Mouse (Mus musculus) G1E (cell line): ENCODE results near the gene Tns2. TPM values are rescaled to one million over a fixed set of nuclear protein-coding genes. Genes with fewer than 3 reads are reported as not detected.

Source experiments
- ATAC-seq: 2 replicates; pipeline ENCODE4 v1.8.0; 2016; ENCODE audit warnings: mild to moderate bottlenecking; ENCODE audit not compliant: insufficient number of reproducible peaks, poor library complexity, low FRiP score, severe bottlenecking; ENCODE audit errors: extremely low read depth
- DNase-seq: peaks from one replicate; pipeline ENCODE4 v3.0.0; 2012; ENCODE audit warnings: low spot score
- H3K27me3 ChIP-seq: 2 replicates; pipeline ENCODE4 v1.6.1; 2012; ENCODE audit warnings: mild to moderate bottlenecking, low read length, inconsistent platforms; ENCODE audit not compliant: insufficient read depth
- H3K36me3 ChIP-seq: replicated peaks from 2 replicates; pipeline ENCODE3; 2012; ENCODE audit warnings: mild to moderate bottlenecking, inconsistent platforms
- H3K4me1 ChIP-seq: 2 replicates; pipeline ENCODE4 v1.6.1; 2012; ENCODE audit warnings: low read depth, low read length, inconsistent platforms, mixed read lengths; ENCODE audit not compliant: insufficient read depth
- H3K4me3 ChIP-seq: 2 replicates; pipeline ENCODE4 v1.5.1; 2012; ENCODE audit warnings: low read depth, mild to moderate bottlenecking, inconsistent platforms, low read length, moderate library complexity, mixed read lengths
- H3K9me3 ChIP-seq: replicated peaks from 2 replicates; pipeline ENCODE4 v1.6.1; 2012; ENCODE audit warnings: inconsistent platforms
- CTCF ChIP-seq: IDR thresholded peaks from 2 replicates; pipeline ENCODE4 v1.5.1; 2012; ENCODE audit warnings: low read depth, low read length, inconsistent platforms, mixed read lengths
- GATA1 ChIP-seq: IDR thresholded peaks from 2 replicates; pipeline ENCODE4 v1.6.1; 2012; ENCODE audit warnings: borderline replicate concordance, low read length, inconsistent platforms, mixed read lengths
- GATA2 ChIP-seq: IDR thresholded peaks from 2 replicates; pipeline ENCODE4 v1.6.1; 2012; ENCODE audit warnings: low read depth, low read length, inconsistent platforms, borderline replicate concordance
- POLR2AphosphoS5 ChIP-seq: IDR thresholded peaks from 2 replicates; pipeline ENCODE4 v1.6.1; 2012; ENCODE audit warnings: low read depth, low read length, inconsistent platforms; ENCODE audit not compliant: insufficient replicate concordance
- TAL1 ChIP-seq: conservative IDR thresholded peaks from 2 replicates; pipeline ENCODE4 v1.6.1; 2012; ENCODE audit warnings: low read depth, low read length, inconsistent platforms, mixed read lengths
- polyA plus RNA-seq: library from polyadenylated mRNA; stranded (reverse); fragments of >175 nt; gene quantifications from 2 replicates; pipeline ENCODE4 v1.2.3, GENCODE M21; 2012
- total RNA-seq, 2 experiments: library from RNA; stranded (forward) in 1 of 2; stranded (reverse) in 1 of 2; fragments of 200-1000 nt in 1 of 2; fragments of >200 nt in 1 of 2; fragmentation: Nextera tagmentation in 1 of 2; gene quantifications; 2 replicates each; pipeline ENCODE4 v1.2.3; 2014 to 2017

The Tns2 gene
- total and polyA plus RNA-seq, 3 experiments: 0.55 to 2.3 TPM; not detected in 1

DNA sequence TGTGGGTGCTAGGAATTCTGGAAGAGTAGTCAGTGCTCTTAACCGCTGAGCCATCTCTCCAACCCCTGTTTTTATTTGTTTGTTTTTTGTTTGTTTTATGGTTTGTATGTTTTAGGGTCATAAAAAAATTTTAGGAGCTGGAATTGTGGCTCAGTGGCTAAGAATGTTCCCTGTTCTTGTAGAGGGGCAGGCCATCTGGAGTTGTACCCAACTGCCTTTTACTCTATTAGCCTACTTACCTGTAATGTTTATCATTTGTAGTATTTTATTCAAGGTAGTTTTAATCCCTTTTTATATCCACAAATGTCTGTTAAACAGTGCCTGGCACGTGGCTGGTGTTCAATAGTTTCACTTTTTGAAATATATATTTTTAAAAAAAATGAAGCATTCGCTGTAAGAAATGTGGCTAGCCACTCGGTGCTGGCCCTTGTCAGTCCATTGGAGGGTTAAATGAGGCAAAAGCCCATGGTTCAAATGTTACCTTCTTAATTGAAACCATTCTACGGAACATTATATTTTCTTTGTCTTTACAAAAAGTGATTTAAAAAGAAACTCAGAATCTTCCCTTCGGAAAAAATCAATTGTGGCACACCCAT lies 27.2 kb upstream of the Tns2 start:
- H3K4me3 ChIP-seq: peak overlapping the region; percentile 97
- peaks cover 18% of the 10 kb centered on the region for H3K36me3 ChIP-seq
- no peak for DNase-seq
- H3K4me1 ChIP-seq: peaks cover 32% of the 10 kb centered on the region
- ATAC-seq: no peak
- TF ChIP-seq GATA1 (no peak), TAL1 (no peak), GATA2 (no peak), POLR2AphosphoS5 (no peak), CTCF (no peak)
- H3K27me3 ChIP-seq: peaks cover 16% of the 10 kb centered on the region
- H3K9me3 ChIP-seq: no peaks in the 10 kb centered on the region

- Histone ChIP-seq H3K9me3 (no peaks in the 10 kb centered on the region), H3K4me3 (peak within 1 kb of the TSS; percentile 97), H3K4me1 (peaks cover 37% of the 10 kb centered on the region), H3K27me3 (peaks cover 11% of the 10 kb centered on the region), H3K36me3 (peaks cover 22% of the 10 kb centered on the region)
- peak; percentile 82 for ATAC-seq
- peak; percentile 95 for DNase-seq
- no peak for TF ChIP-seq POLR2AphosphoS5
- TF ChIP-seq CTCF: no peak
- TF ChIP-seq GATA1: no peak
- TF ChIP-seq GATA2: no peak
- TF ChIP-seq TAL1: no peak
Observed at GRCm38 (mm10) chr15:102073559-102074069, 26.6 kb upstream of the Tns2 start, which contains the start of gene Eif4b. Gene Eif4b, plus strand, starts transcription at chr15:102073773.

DNA sequence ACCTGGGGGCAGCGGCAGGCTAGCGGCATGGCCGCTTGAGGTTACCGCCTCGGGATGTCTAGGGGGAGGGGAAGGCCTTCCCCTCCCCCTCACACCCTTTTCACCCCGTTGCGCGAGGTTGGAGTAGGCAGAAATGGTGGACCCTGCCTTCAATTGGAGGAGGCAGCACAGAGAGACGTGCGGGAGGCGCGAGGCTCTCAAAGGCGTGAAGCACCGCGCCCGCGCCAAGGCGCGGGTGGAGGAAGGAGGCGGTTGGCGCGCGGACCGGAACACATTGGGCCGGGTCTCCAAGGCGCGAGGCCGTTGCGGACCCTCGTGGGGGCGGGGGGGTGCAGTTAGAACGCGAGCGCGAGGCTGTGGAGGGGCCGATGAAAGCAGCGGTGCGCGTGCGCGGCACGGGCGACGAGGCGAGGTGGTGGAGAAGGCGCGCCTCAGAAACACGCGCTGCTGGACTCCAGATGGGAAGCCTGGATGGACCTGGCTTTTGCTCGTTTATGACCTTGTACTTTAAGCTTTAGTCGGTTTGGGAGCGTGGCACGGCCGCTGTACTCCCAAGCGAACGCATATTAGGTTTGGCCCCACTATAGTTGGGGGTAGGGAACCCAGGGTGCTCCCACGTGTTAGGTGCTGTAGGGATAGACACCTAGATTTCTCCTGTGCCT lies 26.0 kb upstream of the Tns2 start:
- H3K4me1 ChIP-seq: peaks cover 40% of the 10 kb centered on the region
- ATAC-seq: 0 out of 2 replicates have a peak, but pooled peaks have one; percentile 5

DNA sequence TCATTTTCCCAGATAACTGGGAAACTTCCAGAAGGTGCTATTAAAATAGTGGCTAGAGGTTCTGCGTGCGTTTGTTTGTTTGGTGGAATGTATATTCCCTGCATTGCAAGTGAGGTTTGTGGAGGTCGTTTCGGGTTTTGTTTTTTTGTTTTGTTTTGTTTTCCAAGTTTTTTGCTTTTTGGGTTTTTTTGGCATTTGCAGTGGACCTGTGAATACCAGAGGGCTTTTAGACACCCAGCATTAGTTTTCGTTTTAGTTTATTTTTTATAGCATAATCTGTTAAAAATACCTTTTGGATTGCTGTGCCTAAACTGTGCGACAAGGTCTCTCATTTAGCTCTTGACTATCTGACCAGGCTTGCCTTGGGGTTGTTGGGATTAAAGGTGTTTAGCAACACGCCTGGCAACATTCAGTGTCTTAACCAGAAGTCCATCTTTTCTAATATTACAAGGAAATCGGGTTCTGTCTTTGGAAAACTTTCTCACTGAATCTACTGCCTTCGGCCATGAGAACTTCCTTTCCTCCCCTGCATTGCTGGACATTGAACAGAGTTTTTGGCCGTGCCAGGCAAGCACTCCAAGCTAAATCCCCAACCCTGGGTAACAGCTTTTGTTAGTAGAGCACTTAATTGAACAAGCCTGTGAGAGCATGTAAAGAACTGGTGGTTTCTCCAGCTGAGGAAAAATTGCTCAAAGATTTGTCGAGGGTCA lies 25.2 kb upstream of the Tns2 start:
- Histone ChIP-seq H3K9me3 (no peaks in the 10 kb centered on the region), H3K4me1 (peaks cover 39% of the 10 kb centered on the region), H3K36me3 (peaks cover 31% of the 10 kb centered on the region), H3K4me3 (peak overlapping the region; percentile 97), H3K27me3 (0 out of 2 replicates have a peak, but pooled peaks cover 3% of the 10 kb centered on the region)
- DNase-seq (no peak), ATAC-seq (no peak)
- TF ChIP-seq CTCF (no peak), GATA1 (no peak), GATA2 (no peak), POLR2AphosphoS5 (no peak), TAL1 (no peak)

More for the DNA sequence above, 26.0 kb upstream of the Tns2 start:
- H3K9me3 ChIP-seq: no peaks in the 10 kb centered on the region
- peak overlapping the region; percentile 97 for H3K4me3 ChIP-seq
- H3K36me3 ChIP-seq: peaks cover 28% of the 10 kb centered on the region
- H3K27me3 ChIP-seq: peaks cover 8% of the 10 kb centered on the region; the same call in 1 of the 2 replicates
- no peak for TF ChIP-seq TAL1
- TF ChIP-seq GATA1: no peak
- no peak for TF ChIP-seq CTCF
- TF ChIP-seq GATA2: no peak
- TF ChIP-seq POLR2AphosphoS5: no peak
- DNase-seq: peak; percentile 59

DNA sequence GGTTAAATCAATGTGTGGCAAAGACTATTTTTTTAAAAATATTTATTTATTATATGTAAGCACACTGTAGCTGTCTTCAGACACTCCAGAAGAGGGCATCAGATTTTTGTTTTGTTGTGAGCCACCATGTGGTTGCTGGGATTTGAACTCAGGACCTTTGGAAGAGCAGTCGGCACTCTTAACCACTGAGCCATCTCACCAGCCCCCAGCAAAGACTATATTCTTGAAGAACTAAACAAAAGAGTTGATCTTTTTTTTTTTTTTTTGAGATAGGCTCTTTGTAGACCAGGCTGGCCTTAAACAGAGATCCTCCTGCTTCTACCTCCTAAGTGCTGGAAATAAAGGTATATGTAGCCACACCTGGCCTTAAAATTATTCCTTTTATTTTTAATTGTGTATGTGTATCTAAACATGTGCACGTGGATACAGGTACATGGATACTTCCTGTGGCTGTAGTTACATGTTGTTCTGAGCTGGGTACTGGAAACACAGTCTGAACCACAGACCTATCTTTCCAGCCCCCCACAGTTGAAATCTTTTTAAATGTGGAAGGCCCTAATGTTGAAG lies 23.0 kb upstream of the Tns2 start:
- no peaks in the 10 kb centered on the region for H3K9me3 ChIP-seq
- peaks cover 52% of the 10 kb centered on the region for H3K36me3 ChIP-seq
- H3K4me3 ChIP-seq: no peak overlapping the region; the same call in 1 of the 2 replicates
- ATAC-seq (no peak), DNase-seq (no peak)
- TF ChIP-seq POLR2AphosphoS5: no peak
- TF ChIP-seq GATA2: no peak
- no peak for TF ChIP-seq TAL1
- no peak for TF ChIP-seq GATA1
- TF ChIP-seq CTCF: no peak
- H3K27me3 ChIP-seq: no peaks in the 10 kb centered on the region
- peaks cover 45% of the 10 kb centered on the region for H3K4me1 ChIP-seq
